Mouse (Mus musculus) layer of hippocampus, adult 11-12 months (tissue): ENCODE results near the gene Yju2.
A peak's percentile ranks its signal among the peaks of the same experiment; 100 is the strongest.
"Not testable (repeated sequence)": the region's sequence is repeated elsewhere in the genome, so short reads cannot be mapped to it uniquely, and the experiment has no call there.

ENCODE experiments used
- DNase-seq: peaks from one replicate; pipeline ENCODE4 v3.0.0; 2022; ENCODE audit warnings: low spot score

Gene Yju2

GRCm38 (mm10) chr17:55958918-55959728 is at the start of gene Yju2:
Gene Yju2 (plus strand): TSS chr17:55959099.
- peak; percentile 95 for DNase-seq

DNA sequence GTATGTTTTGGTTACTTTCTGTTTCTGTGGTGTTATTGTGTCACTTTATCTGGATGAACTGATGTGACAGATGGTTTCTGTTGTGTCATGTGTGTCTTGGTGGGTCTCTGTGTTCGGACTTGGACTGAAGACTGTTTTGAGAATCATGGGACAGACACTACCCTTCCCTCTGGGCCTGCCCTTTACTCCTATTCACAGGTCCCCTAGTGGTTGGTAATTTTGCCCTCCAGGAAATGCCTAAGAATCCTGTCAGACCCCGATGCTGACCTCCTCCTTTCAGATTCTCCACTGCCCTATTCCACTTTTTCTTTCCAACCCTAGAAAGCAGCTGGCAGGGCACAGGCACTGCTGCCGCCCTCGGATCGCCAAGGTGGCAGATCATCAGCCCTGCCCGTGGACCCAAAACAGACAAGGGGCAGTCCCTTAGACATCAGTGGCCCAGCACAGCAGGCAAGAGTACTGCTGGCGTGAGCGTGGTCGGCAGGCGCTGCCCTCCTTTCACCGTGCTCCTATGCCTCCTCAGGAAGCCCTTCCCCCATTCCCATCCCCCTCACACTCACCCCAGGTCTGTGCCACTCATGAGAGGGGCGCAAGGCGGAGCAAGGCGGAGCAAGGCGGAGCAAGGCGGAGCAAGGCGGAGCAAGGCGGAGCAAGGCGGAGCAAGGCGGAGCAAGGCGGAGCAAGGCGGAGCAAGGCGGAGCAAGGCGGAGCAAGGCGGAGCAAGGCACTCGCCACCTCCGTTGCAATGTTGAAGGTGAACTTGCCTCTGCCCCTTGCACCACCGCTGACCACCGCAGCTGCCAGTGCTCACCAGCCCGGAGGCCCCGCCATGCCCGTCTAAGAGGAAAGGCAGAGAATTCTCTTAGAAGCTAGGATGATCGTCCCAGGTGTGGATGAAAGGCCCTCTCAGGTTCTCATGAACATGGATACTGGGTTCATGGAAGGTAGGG is 27.1 kb upstream of the Yju2 start:
- peak; percentile 54 for DNase-seq

DNA sequence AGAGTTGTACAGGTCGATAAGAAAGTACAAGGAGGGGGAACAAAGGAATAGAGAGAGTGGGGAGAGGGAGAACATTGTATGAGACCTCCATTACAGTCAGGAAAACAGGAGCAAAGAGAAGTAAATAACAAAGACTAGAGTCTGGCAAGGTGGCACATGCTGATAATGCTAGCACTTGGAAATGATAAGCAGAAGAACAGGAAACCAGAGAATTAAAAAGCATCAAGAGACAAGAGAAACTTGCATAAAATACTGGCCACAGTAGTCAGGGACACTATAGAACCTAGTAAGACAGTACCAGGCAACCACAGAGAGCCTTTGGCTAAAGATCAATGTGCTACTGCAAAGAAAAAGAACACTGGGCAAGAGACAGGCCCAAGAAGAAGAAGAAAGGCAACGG is 26.3 kb upstream of the Yju2 start:
- no peak for DNase-seq

GRCm38 (mm10) chr17:55933191-55933590 is 25.7 kb upstream of the Yju2 start:
- DNase-seq = no peak

GRCm38 (mm10) chr17:55944387-55944865 is 14.5 kb upstream of the Yju2 start:
- DNase-seq = not testable (repeated sequence)

DNA sequence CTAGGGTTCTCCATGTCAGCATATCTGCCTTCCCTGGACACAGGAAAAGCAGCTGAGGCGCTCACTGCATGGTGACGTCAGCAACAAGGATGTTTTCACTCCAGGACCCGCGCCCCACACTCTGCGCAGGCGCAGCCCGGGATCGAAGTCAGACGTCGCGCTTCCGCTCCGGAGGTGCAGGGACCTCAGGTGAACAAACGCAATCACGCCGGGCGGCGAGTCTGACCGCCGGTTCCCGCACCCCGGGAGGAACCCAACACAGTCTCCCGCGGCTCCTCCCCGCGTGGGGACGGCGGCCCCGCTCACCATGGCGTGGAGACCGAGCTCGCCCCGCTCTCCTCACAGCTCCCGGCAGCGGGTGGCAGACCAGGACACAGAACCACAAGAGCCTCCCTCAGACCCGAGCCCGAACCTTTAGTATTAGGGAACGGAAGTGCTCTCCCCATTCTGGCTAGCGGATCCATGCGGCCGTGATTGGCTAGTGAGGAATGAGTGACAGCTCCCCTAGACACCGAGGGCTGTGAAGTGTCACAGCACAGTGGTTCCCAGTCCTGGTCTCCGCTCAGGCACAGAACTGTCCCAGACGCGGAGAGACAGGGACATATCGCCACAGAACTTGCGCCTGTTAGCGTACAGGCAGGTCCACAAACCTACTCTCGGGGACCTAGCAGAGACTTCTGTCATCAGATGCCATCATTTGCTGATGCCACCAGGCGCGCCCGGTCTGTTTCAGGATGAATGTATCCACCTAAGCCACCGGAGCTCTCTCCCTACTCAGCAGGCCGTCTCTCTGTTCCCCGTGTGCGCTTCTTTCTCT is 13.8 kb upstream of the Yju2 start:
- peak; percentile 96 for DNase-seq

DNA sequence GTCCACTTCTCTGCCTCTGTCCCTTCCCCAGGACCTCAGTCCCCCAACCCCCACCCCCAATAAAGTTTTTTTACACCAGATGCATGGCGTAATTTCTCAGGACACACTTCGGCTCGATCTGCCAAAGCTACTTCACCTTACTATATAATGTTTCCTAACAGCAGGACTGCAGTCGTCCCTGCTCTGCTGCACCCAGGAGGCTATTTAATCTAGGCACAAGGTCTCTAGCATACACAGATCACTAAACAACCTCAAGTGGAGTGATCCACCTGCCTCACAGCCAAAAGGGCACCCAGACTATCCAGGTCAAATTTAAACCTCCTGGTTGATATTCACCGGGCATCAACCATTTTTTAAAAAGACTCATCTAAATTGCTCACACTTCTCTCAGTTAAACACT is 13.2 kb upstream of the Yju2 start:
- DNase-seq = no peak

- DNase-seq = no peak
Observed at GRCm38 (mm10) chr17:55948647-55949046, 10.3 kb upstream of the Yju2 start.

- DNase-seq = no peak
Observed at GRCm38 (mm10) chr17:55949400-55949799, 9.5 kb upstream of the Yju2 start, which contains the start of gene Zfp119b. Gene Zfp119b (minus strand): TSS chr17:55949500.

- peak; percentile 2 for DNase-seq
Observed at GRCm38 (mm10) chr17:55950601-55951000, 8.3 kb upstream of the Yju2 start.

GRCm38 (mm10) chr17:55952041-55952440 is 6.9 kb upstream of the Yju2 start:
- peak; percentile 3 for DNase-seq

- DNase-seq = no peak
Observed at GRCm38 (mm10) chr17:55952447-55953027, 6.4 kb upstream of the Yju2 start, which contains the start of gene Ebi3. Gene Ebi3 (plus strand): TSS chr17:55952640.

DNA sequence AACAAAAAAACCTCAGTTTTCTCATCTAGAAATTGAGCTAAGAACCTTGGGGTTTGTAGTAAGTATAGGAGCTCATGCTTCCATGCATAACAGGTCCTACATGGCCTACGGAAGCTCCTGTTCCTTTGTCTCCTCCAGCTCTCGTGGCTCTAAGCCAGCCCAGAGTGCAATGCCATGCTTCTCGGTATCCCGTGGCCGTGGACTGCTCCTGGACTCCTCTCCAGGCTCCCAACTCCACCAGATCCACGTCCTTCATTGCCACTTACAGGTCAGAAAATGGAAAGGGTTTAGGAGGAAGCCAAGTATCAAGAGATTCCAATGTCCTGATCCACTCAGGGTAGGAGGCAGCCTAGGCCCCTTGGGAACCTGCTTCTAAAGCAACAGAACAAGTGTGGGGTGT is 5.1 kb upstream of the Yju2 start:
- DNase-seq = no peak

- no peak for DNase-seq
Observed at GRCm38 (mm10) chr17:55954229-55954628, 4.7 kb upstream of the Yju2 start.

- peak; percentile 74 for DNase-seq
Observed at GRCm38 (mm10) chr17:55956129-55956528, 2.8 kb upstream of the Yju2 start.

DNA sequence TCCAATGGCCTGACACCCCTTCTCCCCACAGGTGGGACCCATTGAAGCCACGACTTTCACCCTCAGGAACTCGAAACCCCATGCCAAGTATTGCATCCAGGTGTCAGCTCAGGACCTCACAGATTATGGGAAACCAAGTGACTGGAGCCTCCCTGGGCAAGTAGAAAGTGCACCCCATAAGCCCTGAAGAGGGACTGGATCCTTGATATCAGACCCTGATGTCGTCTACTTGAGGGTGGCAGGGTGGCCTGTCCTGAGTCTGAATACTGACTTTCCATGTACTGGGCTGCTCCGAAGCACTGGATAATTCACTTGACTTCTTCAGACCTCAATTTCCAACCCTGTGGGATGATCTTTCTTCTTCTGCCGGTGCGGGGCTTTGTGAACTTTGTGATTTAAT is 2.3 kb upstream of the Yju2 start:
- no peak for DNase-seq

- DNase-seq = peak; percentile 80
Observed at GRCm38 (mm10) chr17:55957168-55957567, 1.7 kb upstream of the Yju2 start.

- no peak for DNase-seq
Observed at GRCm38 (mm10) chr17:55957726-55958583, 944 bp upstream of the Yju2 start.

DNA sequence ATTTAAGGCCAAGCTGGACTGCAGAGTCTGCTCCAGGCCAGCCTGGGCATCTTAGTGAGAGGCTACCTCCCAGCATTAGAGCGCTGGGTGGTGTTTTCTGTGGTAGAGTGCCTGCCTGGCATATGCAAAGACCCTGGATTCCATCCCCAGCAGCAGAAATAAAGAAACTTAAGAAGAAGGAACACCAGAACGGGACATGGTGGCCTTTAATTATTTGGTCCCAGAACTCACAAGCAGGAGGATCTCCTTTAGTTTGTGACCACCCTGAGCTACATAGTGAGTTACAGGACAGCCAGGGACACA is 364 bp upstream of the Yju2 start:
- no peak for DNase-seq

- no peak for DNase-seq
Observed at GRCm38 (mm10) chr17:55959946-55960740, 1.2 kb downstream of the Yju2 start.
